Mouse (Mus musculus): ENCODE results near the gene Wasf2. TPM values are rescaled to one million over a fixed set of nuclear protein-coding genes. Genes with fewer than 3 reads are reported as not detected.

Gene Wasf2
- total and polyA plus RNA-seq, 3 experiments, result 14.9 to 59.5 (median 21.7) TPM

GRCm38 (mm10) chr4:133103525-133104193 is 26.6 kb upstream of the Wasf2 start:
- in situ Hi-C loops (cut with MboI; ENCODE audit: low pct_ligation_motif_present, low pct_unique_long_range_greater_than_20kb, low sequenced_read_pairs) (no loop called here), dilution Hi-C loops (cut with MboI; ENCODE audit: extremely low pct_ligation_motif_present, extremely low pct_unique_long_range_greater_than_20kb, low sequenced_read_pairs) (no loop called here)
- no peak for TF ChIP-seq ETS1 (conservative IDR thresholded peaks at IDR 0.05; ENCODE audit: low read depth, low read length)
- TF ChIP-seq KAT2A (IDR thresholded peaks at IDR 0.05; ENCODE audit: insufficient replicate concordance, low read length), result no peak
- no peak for TF ChIP-seq MEF2A (IDR thresholded peaks at IDR 0.05; ENCODE audit: borderline replicate concordance, low read depth, low read length)
- no peak for TF ChIP-seq JUND (conservative IDR thresholded peaks at IDR 0.05; ENCODE audit: low read depth, low read length)
- TF ChIP-seq TBP (conservative IDR thresholded peaks at IDR 0.05; ENCODE audit: low read depth, low read length), result no peak
- TF ChIP-seq NELFE (IDR thresholded peaks at IDR 0.05; ENCODE audit: low read depth, low read length), result no peak
- no peak for TF ChIP-seq JUN (IDR thresholded peaks at IDR 0.05; ENCODE audit: insufficient read depth, low read depth, low read length)
- TF ChIP-seq CTCF (conservative IDR thresholded peaks at IDR 0.05 in 1 of 2, IDR thresholded peaks at IDR 0.05 in 1 of 2; ENCODE audit: low read depth in 2 of 2, low read length in 2 of 2), result no peak
- no peak for TF ChIP-seq RCOR1 (conservative IDR thresholded peaks at IDR 0.05; ENCODE audit: low read depth, low read length)
- TF ChIP-seq E2F4 (IDR thresholded peaks at IDR 0.05; ENCODE audit: insufficient replicate concordance, low read depth, low read length), result no peak
- no peak for TF ChIP-seq ZNF384 (IDR thresholded peaks at IDR 0.05; ENCODE audit: low read depth, low read length)
- no peak for TF ChIP-seq MAX (IDR thresholded peaks at IDR 0.05; ENCODE audit: low read length)
- TF ChIP-seq POLR2A (IDR thresholded peaks at IDR 0.05; ENCODE audit: low read depth, low read length), result no peak
- TF ChIP-seq MAZ (IDR thresholded peaks at IDR 0.05; ENCODE audit: low read depth, low read length), result no peak
- TF ChIP-seq USF2 (conservative IDR thresholded peaks at IDR 0.05; ENCODE audit: low read depth, low read length), result no peak
- no peak for TF ChIP-seq ZMIZ1 (IDR thresholded peaks at IDR 0.05; ENCODE audit: low read depth, low read length)
- TF ChIP-seq BHLHE40 (IDR thresholded peaks at IDR 0.05; ENCODE audit: low read depth, low read length), result no peak
- DNase-seq (ENCODE audit: extremely low read depth), result no peak
- Histone ChIP-seq H3K27ac (ENCODE audit: insufficient read depth, low read depth) (no peak overlapping the region), H3K79me2 (replicated peaks; ENCODE audit: control insufficient read depth, extremely low read depth, insufficient read depth, poor library complexity, severe bottlenecking) (no peaks in the 10 kb centered on the region), H3K4me3 (replicated peaks in 1 of 3; ENCODE audit: low read depth in 2 of 3, low read length in 2 of 3, poor library complexity in 1 of 3) (no peak overlapping the region), H3K4me2 (ENCODE audit: insufficient read depth, low read depth, poor library complexity, severe bottlenecking) (no peak overlapping the region), H3K36me3 (replicated peaks in 1 of 2; ENCODE audit: control insufficient read depth in 1 of 2, insufficient read depth in 1 of 2, low read length in 1 of 2) (no peaks in the 10 kb centered on the region), H3K27me3 (replicated peaks) (no peaks in the 10 kb centered on the region), H3K9ac (ENCODE audit: insufficient read depth, low read depth) (no peak overlapping the region), H3K4me1 (ENCODE audit: control insufficient read depth in 1 of 2, insufficient read depth in 2 of 2) (peaks cover 2 to 11% of the 10 kb centered on the region in 2 experiments; a peak in 3 of 4 replicates), H3K9me3 (replicated peaks; ENCODE audit: low read length) (no peaks in the 10 kb centered on the region)

- no peak overlapping the region for H3K9ac ChIP-seq (ENCODE audit: insufficient read depth, low read depth)
- no peak for DNase-seq (ENCODE audit: extremely low read depth)
- no peak overlapping the region for H3K4me2 ChIP-seq (ENCODE audit: insufficient read depth, low read depth, poor library complexity, severe bottlenecking)
- H3K4me1 ChIP-seq (ENCODE audit: control insufficient read depth in 1 of 2, insufficient read depth in 2 of 2), result peaks cover 2 to 16% of the 10 kb centered on the region in 2 experiments; a peak in 3 of 4 replicates
- TF ChIP-seq ZNF384 (IDR thresholded peaks at IDR 0.05; ENCODE audit: low read depth, low read length) (no peak), E2F4 (IDR thresholded peaks at IDR 0.05; ENCODE audit: insufficient replicate concordance, low read depth, low read length) (no peak), MAZ (IDR thresholded peaks at IDR 0.05; ENCODE audit: low read depth, low read length) (no peak), RAD21 (IDR thresholded peaks at IDR 0.05; ENCODE audit: low read depth, low read length) (no peak), ZKSCAN1 (IDR thresholded peaks at IDR 0.05; ENCODE audit: borderline replicate concordance, low read depth, low read length) (no peak), ETS1 (conservative IDR thresholded peaks at IDR 0.05; ENCODE audit: low read depth, low read length) (no peak), CHD1 (IDR thresholded peaks at IDR 0.05; ENCODE audit: low read depth, low read length) (no peak), GABPA (IDR thresholded peaks at IDR 0.05; ENCODE audit: insufficient replicate concordance, low read depth, low read length) (no peak), TCF12 (IDR thresholded peaks at IDR 0.05; ENCODE audit: low read depth, low read length) (no peak), CHD2 (IDR thresholded peaks at IDR 0.05; ENCODE audit: low read length) (no peak), UBTF (IDR thresholded peaks at IDR 0.05; ENCODE audit: low read depth, low read length) (no peak), MEF2A (IDR thresholded peaks at IDR 0.05; ENCODE audit: borderline replicate concordance, low read depth, low read length) (no peak), NELFE (IDR thresholded peaks at IDR 0.05; ENCODE audit: low read depth, low read length) (no peak), ELF1 (IDR thresholded peaks at IDR 0.05; ENCODE audit: low read depth, low read length) (no peak), ZMIZ1 (IDR thresholded peaks at IDR 0.05; ENCODE audit: low read depth, low read length) (no peak), PAX5 (IDR thresholded peaks at IDR 0.05; ENCODE audit: low read length) (no peak), POLR2A (IDR thresholded peaks at IDR 0.05; ENCODE audit: low read depth, low read length) (no peak), ZC3H11A (IDR thresholded peaks at IDR 0.05; ENCODE audit: low read depth, low read length) (no peak), KAT2A (IDR thresholded peaks at IDR 0.05; ENCODE audit: insufficient replicate concordance, low read length) (no peak), IRF4 (IDR thresholded peaks at IDR 0.05; ENCODE audit: low read depth, low read length) (no peak)
- in situ Hi-C loops (cut with MboI; ENCODE audit: low pct_ligation_motif_present, low pct_unique_long_range_greater_than_20kb, low sequenced_read_pairs) (no loop called here), dilution Hi-C loops (cut with MboI; ENCODE audit: extremely low pct_ligation_motif_present, extremely low pct_unique_long_range_greater_than_20kb, low sequenced_read_pairs) (no loop called here)
- no peak overlapping the region for H3K4me3 ChIP-seq (replicated peaks in 1 of 3; ENCODE audit: low read depth in 2 of 3, low read length in 2 of 3, poor library complexity in 1 of 3)
- H3K27ac ChIP-seq (ENCODE audit: insufficient read depth, low read depth), result no peak overlapping the region
- no peaks in the 10 kb centered on the region for H3K79me2 ChIP-seq (replicated peaks; ENCODE audit: control insufficient read depth, extremely low read depth, insufficient read depth, poor library complexity, severe bottlenecking)
- H3K9me3 ChIP-seq (replicated peaks; ENCODE audit: low read length), result no peaks in the 10 kb centered on the region
- H3K27me3 ChIP-seq (replicated peaks), result no peaks in the 10 kb centered on the region
- H3K36me3 ChIP-seq (replicated peaks in 1 of 2; ENCODE audit: control insufficient read depth in 1 of 2, insufficient read depth in 1 of 2, low read length in 1 of 2), result no peaks in the 10 kb centered on the region
Observed at GRCm38 (mm10) chr4:133104194-133104569, 26.1 kb upstream of the Wasf2 start.

Data from CH12.LX (cell line).